Mouse (Mus musculus) small intestine, adult 10 weeks (tissue): ENCODE measurements around the gene Cacybp. TPM values are rescaled to one million over a fixed set of nuclear protein-coding genes. Genes with fewer than 3 reads are reported as not detected.

Source experiments
- polyA plus RNA-seq: library from polyadenylated mRNA; stranded (reverse); fragments of 350-450 nt; fragmentation: Illumina TruSeq; extraction: RNeasy Lipid Tissue Mini Kit (QIAGEN cat#74804); gene quantifications from one replicate; pipeline ENCODE4 v1.2.3, GENCODE M21; 2014; ENCODE audit warnings: low replicate concordance

Gene Cacybp
- 191 TPM for polyA plus RNA-seq

DNA sequence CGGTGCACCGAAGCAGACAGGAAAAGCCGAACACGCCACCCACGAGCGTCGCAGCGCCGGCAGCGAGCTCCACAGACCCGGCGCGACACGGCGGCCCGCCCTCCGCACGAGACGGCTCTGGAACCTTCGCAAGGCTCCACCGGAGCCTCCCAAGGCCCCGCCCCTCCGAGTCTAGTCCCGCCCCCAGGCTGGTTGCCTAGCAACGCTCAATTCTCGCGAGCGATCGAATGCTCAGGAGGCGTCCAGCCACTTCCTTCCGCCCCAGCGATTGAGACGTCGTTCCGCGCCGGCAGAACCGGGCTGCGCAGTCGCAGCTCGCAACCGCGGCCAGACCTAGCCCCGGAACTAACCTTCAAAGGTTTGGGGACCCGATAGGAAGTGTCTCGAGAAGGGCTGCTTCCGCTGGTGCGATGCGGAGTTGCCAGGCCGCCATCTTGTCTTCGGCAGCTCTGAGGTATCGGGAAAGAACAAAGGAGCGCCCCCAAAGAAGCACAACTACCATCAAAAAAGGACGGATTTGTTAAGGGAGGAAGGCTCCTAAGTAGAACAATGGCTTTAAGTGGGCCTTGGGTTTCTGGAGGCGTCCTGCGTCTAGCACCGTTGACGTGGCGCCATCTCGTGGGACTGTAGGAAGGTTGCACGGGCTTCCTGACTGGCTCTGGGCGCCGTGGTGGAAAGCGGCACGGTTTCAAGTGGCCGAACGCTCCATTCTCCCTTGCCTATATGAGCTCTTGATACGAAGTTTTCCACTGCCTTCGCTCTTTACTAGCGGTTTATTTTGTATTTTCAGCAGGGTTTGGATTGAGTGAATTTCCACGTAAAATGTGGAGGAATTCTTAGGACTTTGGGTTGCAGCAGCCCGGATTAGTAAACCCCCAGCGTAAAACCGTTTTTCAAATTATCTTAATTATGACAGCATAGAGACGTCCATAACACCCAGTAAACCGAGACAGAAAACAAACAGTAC, at the start of gene Cacybp:
Cacybp (minus strand) TSS at position 173 of the 967 bp plus-strand sequence.

DNA sequence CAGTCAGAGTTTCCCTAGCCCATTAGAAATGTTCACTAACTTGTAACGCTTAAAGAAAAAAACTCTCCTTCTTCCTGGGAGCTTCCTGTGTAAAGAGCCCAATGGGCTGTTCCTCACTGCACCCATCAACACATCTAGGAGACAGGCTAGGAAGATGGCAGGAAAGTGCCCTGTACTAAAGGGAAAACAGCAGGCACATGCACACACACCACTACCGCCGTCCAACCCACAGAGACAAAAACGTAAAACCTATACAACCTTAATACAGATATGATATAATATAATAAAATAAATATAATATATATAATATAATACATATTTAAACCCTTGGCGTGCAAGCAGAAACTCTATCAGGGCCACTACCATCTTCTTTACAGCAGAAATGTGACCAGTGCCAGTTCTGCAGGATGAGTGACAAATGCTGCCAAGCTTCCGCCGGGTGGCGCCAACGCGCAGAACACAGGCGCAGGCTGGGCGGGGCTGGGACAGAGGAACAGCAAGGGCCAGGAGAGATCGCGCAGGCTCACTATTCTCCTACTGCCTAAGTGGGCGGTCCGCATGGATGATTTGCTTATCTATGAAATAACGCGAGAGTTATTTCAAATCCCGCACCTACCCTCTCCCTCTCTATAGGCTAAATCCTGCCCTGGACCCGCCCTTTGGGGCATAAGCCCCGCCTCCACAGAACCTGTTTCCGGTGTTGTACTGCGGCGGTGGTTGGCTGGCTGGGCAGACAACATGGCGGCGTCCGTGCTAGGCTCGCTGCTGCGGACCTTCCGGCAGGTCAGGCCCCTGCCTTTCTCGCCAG, 17.9 kb downstream of the Cacybp start, which contains the start of gene Mrps14:
Mrps14 (plus strand) TSS at position 687 of the 808 bp plus-strand sequence.

DNA sequence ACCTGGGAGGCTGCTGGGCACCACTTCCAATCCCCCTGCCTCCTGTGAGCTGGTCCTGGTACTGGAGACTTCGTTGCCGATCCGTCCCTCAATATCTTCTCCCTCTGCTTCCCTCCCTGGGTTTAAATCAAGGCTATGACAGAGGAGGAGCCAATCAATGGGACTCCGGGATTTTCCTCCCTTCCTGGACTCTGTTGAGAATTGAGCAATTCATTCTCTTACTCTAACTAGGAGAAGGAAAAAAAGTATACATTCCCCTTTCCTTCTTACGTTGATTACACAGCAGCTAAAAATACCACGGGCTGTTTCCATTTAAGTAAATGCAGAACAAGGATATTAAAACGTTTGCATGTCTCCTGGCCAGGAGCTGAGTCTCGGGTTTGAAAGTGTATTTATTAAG, 59.2 kb downstream of the Cacybp start, which contains the start of gene Tnn:
Tnn (minus strand) TSS at position 101 of the 400 bp plus-strand sequence.

Other genes starting within 250 kb of the Cacybp start
- gene 4930523C07Rik, start 168.5 kb downstream of the Cacybp start, polyA plus RNA-seq, result 3.9 TPM
- not detected for gene Tnn, start 59.3 kb downstream of the Cacybp start, polyA plus RNA-seq
- gene Mrps14, start 17.7 kb downstream of the Cacybp start, polyA plus RNA-seq, result 30.1 TPM